Mouse (Mus musculus) MEL (cell line): Measurements from ENCODE around the gene Mpp4.

Experiments used
- CTCF ChIP-seq, 3 experiments: IDR thresholded peaks in 2 of 3; conservative IDR thresholded peaks in 1 of 3; 2 replicates each; pipeline ENCODE4 v1.5.1; 2011 to 2012; ENCODE audit warnings: low read length in 3 of 3, low read depth in 2 of 3, mild to moderate bottlenecking in 2 of 3, improper control_type of control experiment in 1 of 3, inconsistent platforms in 1 of 3, mixed read lengths in 1 of 3, moderate library complexity in 1 of 3; ENCODE audit not compliant: control insufficient read depth in 1 of 3, insufficient read depth in 1 of 3, poor library complexity in 1 of 3, severe bottlenecking in 1 of 3
- EP300 ChIP-seq, 2 experiments: IDR thresholded peaks; 2 replicates each; pipeline ENCODE4 v1.6.1; 2011; ENCODE audit warnings: improper control_type of control experiment in 2 of 2, low read length in 2 of 2, low read depth in 1 of 2, mild to moderate bottlenecking in 1 of 2
- ETS1 ChIP-seq: IDR thresholded peaks from 2 replicates; pipeline ENCODE4 v1.6.1; 2012; ENCODE audit warnings: low read depth, mild to moderate bottlenecking, inconsistent platforms, low read length, improper control_type of control experiment, moderate library complexity
- POLR2A ChIP-seq, 2 experiments: IDR thresholded peaks; 2 replicates each; pipeline ENCODE4 v1.6.1; 2011 to 2012; ENCODE audit warnings: low read length in 2 of 2, mild to moderate bottlenecking in 2 of 2, control low read depth in 1 of 2, improper control_type of control experiment in 1 of 2, low read depth in 1 of 2, moderate library complexity in 1 of 2; ENCODE audit not compliant: control insufficient read depth in 1 of 2, insufficient read depth in 1 of 2, poor library complexity in 1 of 2
- POLR2AphosphoS2 ChIP-seq: IDR thresholded peaks from 2 replicates; pipeline ENCODE4 v1.6.1; 2011; ENCODE audit warnings: low read length, improper control_type of control experiment
- TAL1 ChIP-seq: IDR thresholded peaks from 2 replicates; pipeline ENCODE4 v1.6.1; 2012; ENCODE audit warnings: mild to moderate bottlenecking, inconsistent platforms, low read length, moderate library complexity, mixed read lengths
- ZKSCAN1 ChIP-seq: IDR thresholded peaks from 2 replicates; pipeline ENCODE4 v1.6.1; 2012; ENCODE audit warnings: low read depth, mild to moderate bottlenecking, inconsistent platforms, low read length, improper control_type of control experiment, moderate library complexity
- ZNF384 ChIP-seq: IDR thresholded peaks from 2 replicates; pipeline ENCODE4 v1.6.1; 2012; ENCODE audit warnings: low read depth, mild to moderate bottlenecking, inconsistent platforms, low read length, improper control_type of control experiment

DNA sequence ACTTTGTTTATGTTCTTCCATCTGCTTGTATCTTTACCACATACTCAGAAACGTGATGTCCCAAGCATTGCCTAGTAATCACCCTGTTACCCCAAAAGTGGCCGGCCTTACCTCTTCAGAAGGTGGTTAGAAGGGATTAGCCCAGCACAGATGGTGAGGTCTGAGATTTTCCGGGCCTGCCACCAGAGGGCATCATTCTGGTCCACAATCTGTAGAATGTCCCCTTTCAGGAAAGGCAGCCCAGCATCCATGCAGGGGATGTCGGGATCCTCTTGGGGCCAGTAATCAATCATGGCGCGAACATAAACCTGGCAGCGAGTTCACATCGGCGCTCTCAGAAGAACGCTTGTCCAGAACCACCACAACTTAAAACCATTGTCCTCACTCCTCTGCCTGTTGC is 18.6 kb downstream of the Mpp4 start:
- TF ChIP-seq CTCF (IDR thresholded peaks at IDR 0.05 in 2 of 3, conservative IDR thresholded peaks at IDR 0.05 in 1 of 3; ENCODE audit: control insufficient read depth in 1 of 3, insufficient read depth in 1 of 3, low read depth in 2 of 3, low read length in 3 of 3, poor library complexity in 1 of 3, severe bottlenecking in 1 of 3) (peak; percentile 43 to 65 (median 60)), TAL1 (no peak), EP300 (IDR thresholded peaks at IDR 0.05; ENCODE audit: low read depth in 1 of 2, low read length in 2 of 2) (no peak), POLR2A (IDR thresholded peaks at IDR 0.05; ENCODE audit: control insufficient read depth in 1 of 2, insufficient read depth in 1 of 2, low read depth in 1 of 2, low read length in 2 of 2, poor library complexity in 1 of 2) (no peak), ZNF384 (no peak), ETS1 (no peak), ZKSCAN1 (no peak), POLR2AphosphoS2 (no peak)
